Mouse (Mus musculus): ENCODE results near the gene Scp2. TPM values are rescaled to one million over a fixed set of nuclear protein-coding genes. Genes with fewer than 3 reads are reported as not detected.
"Not testable (repeated sequence)": the region's sequence is repeated elsewhere in the genome, so short reads cannot be mapped to it uniquely, and the experiment has no call there.

Gene Scp2
- total RNA-seq, 2 experiments from 2014 or later: 103 to 135 TPM

DNA sequence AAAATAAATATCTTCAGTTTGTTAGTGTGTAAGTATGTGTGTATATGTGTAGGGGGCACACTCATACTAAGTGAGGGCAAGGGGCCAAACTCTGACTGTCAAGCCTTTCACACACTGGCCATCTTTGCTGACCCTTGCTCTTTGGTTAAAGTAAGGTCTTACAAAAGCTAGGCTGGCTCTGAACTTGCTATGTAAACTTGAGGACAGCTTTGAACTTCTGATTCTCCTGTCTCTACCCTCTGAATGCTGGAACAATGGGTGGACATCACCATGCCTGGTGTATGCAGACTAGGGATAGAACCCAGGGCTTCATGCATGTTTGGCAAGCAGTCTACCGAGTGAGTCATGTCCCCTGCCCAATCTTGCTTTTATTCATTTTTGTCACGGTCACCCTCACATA lies 28.3 kb downstream of the Scp2 start:
- intact Hi-C loops (cut with DNase I; ENCODE audit: low total_unique reads): no loop called here
- DNase-seq: no peak

- no peak for DNase-seq
- intact Hi-C loops (cut with DNase I; ENCODE audit: low total_unique reads): no loop called here
Observed at GRCm38 (mm10) chr4:108110706-108111105, 34.1 kb downstream of the Scp2 start.

DNA sequence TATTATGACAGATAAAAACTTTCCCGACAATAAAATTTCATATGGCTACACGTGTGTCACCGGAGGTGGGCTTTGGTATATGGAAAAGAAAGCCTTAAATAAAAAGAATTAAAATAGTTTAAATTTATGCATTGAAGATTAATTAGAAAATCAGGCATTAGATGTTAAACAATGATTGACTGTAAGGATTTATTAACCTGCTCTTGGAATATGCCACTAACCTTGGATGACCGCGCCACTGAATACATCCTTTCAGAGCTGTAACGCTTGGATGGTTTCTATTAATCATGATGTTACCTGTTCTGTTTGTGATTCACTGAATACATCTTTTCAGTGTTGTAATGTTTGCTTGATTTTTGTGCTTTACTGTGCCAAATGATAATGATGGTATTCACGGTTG lies 35.1 kb downstream of the Scp2 start:
- intact Hi-C loops (cut with DNase I; ENCODE audit: low total_unique reads): no loop called here
- DNase-seq: no peak

DNA sequence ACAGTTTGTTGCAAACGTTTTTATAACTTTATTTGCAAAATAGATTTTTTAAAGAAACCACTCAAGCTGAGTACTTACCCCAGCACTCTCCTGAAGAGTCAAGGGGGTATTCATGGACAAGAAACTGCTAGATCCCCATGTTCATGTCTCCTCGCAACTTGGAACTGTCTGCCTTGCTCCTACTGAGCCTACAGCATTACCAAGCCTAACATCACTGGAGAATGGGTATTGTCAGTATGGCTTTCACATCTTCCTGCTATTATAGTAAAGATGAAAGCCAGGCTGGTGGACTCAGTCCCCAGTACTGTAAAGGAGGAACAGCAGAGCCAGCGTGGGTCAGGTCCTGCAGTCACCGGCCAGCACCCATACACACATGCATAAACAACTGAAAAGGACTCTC lies 48.5 kb downstream of the Scp2 start, which contains the start of gene Podn:
Gene Podn (minus strand): TSS at position 101 of the 400 bp plus-strand sequence.
- no peak for DNase-seq
- intact Hi-C loops (cut with DNase I; ENCODE audit: low total_unique reads): no loop called here

DNA sequence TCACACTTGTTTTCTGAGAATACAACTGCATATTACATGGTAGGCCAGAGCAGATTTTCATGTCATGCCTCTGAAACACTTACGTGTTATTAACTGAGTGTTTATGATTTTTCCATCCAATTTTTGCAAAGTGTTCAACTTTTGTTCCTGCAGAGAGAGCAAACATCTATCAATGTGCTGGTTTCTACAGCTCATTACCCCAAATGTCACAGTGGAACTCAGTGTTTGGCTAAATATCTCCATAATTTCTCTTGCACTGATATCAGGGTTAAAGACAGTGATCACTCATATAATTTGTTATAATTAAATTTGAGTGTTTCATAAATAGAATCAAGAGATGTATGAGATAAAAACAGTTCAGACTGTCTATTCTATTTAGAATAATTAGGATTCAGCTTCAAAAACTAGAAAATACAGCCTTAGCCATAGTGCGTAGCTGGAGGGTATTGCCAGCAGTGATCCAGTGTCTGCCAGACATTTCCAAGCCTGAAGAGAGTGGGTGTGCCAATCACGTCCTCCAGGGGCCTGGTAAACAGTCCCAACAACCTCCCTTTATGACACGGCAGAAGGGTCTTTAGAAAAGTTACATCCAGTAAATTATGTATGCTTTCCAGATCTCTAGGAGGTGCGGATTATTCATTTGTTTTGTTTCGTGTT lies 51.9 kb downstream of the Scp2 start:
- no peak for DNase-seq

DNA sequence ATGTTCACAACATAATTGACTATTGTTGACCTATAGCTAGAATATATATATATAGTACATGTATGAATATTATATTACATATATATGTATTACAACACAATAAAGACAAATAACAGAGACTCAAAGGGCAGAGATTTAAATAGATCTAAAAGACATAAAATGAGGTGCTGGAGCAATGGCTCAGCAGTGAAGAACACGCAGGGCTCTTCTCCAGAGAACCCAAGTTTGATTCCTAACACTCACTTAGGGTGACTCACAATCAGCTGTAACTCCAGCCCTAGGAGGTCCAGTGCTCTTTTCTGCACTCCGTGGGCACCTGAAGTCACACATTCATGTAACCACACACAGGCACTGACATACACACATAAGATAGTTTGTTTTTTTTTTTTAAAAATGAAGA lies 60.8 kb downstream of the Scp2 start:
- no peak for DNase-seq
- intact Hi-C loops (cut with DNase I; ENCODE audit: low total_unique reads): no loop called here

More for the DNA sequence above, 51.9 kb downstream of the Scp2 start:
- intact Hi-C loops (cut with DNase I; ENCODE audit: low total_unique reads): no loop called here

DNA sequence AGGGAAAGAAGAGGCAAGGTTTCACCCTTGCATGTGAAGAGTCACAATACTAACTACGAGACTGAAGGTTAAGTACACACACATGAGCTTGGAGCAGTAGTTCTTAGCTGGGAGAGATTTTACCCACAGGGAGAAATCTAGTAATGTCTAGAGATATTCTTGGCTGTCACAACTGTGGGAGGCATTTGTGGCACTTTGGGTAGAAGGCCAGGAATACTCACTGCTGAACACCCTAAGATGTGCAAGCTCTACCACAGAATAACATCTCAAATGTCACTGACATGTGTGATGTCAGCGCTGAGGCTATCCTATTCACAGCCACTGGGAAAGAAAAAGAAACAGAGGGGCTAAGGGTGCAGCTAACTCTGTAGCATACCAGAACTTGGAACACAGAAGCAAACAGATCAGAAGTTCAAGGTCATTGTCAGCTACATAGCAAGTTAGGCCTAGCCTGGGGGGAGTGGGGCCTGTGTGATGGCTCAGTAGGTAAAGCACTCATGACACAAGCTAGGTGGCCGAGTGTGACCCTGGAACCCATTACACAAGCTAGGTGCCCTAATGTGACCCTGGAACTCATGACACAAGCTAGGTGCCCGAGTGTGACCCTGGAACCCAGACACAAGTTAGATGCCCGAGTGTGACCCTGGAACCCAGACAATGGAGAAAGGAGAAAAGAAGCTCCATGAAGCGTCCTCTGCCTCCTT lies 61.6 kb downstream of the Scp2 start:
- DNase-seq: no peak
- intact Hi-C loops (cut with DNase I; ENCODE audit: low total_unique reads): no loop called here

DNA sequence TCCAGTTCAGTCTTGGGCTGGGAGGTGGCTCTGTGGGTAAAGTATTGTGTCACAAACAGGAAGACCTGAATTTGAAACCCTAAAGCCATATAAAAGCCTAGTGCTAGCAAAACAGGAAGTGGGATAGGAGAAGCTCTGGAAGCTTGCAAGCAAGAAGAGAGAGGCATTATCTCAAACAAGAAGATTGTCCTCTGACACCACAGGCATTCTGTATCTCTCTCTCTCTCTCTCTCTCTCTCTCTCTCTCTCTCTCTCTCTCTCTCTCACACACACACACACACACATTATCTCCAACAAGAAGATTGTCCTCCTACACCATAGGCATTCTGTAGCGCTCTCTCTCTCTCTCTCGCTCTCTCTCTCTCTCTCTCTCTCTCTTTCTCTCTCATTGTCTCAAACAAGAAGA lies 62.4 kb downstream of the Scp2 start:
- DNase-seq: no peak
- intact Hi-C loops (cut with DNase I; ENCODE audit: low total_unique reads): no loop called here

- no peak for DNase-seq
- intact Hi-C loops (cut with DNase I; ENCODE audit: low total_unique reads): no loop called here
Observed at GRCm38 (mm10) chr4:108080876-108081275, 63.9 kb downstream of the Scp2 start.

DNA sequence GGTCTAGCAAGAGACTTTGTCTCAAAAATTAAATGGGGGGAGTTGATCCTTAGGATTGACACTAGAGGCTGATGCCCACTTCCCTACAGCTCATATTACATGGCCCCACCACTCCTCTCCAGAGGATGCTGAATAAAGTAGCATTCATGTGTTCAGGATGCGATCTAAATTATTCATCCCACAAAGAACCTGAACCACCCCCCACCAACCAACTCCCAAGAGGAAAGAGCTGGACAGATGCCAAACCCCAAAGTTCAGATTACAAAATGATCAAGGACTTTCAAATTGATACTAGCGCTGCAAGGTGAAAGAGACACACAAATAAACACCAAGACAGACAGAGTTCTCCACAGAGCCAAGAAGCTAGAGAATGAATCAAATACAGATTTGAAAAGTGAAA lies 65.0 kb downstream of the Scp2 start:
- DNase-seq: no peak
- intact Hi-C loops (cut with DNase I; ENCODE audit: low total_unique reads): no loop called here

DNA sequence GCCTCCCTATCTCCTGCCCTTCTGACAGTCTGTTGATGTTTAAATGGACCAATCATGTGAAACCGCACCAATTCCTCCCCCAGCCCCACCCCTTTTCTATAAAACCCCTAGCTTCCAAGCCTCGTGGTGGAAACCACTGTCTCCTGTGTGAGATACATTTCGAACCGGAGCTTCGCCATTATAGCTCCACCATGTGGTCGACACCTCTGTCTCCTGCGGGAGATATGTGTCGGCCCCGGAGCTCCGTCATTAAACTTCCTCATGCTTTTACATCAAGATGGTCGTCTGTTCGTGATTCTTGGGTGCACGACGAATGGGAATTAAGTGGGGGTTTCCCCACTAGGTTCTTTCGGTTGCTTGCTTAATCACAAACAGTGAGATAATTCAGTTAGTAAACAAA lies 65.6 kb downstream of the Scp2 start:
- intact Hi-C loops (cut with DNase I; ENCODE audit: low total_unique reads); DNase-seq: not testable (repeated sequence)

DNA sequence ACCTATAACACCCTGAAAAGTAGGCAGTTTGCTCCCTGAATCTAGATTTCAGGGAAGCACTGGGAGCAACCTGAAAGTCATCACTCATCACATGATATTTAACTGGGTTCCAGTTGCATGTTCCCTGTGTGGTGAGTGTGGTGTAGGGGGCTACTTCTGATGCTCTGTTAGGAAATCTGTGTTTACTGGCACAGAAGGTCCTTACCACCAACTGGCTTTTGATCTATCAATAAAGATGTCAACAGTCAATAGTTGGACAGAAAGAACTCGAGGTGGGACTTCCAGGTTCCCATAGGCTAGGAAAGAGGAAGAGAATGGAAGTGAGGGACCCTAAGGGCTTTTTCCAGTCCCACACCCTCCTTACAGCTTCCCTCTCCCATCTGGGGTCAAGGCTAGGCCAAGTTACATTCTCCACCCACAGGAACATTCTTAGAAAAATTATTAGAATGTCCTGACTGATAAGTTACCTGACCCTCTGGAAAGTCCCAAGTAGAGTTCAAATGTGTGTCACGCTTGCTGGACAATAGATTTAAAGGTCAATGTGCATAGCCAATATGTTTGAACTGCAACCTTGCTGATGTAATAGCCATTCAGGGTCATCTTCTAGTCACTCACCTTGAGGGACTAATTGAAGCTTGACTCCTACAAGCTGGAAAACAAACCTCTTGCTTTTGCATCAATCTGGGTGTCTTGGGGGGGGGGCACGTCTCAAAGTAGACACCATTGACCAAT lies 67.4 kb downstream of the Scp2 start:
- intact Hi-C loops (cut with DNase I; ENCODE audit: low total_unique reads): no loop called here
- no peak for DNase-seq

GRCm38 (mm10) chr4:108074204-108074823 lies 70.5 kb downstream of the Scp2 start:
- intact Hi-C loops (cut with DNase I; ENCODE audit: low total_unique reads): no loop called here
- no peak for DNase-seq

GRCm38 (mm10) chr4:108072086-108072485 lies 72.7 kb downstream of the Scp2 start:
- DNase-seq: no peak
- intact Hi-C loops (cut with DNase I; ENCODE audit: low total_unique reads): no loop called here

DNA sequence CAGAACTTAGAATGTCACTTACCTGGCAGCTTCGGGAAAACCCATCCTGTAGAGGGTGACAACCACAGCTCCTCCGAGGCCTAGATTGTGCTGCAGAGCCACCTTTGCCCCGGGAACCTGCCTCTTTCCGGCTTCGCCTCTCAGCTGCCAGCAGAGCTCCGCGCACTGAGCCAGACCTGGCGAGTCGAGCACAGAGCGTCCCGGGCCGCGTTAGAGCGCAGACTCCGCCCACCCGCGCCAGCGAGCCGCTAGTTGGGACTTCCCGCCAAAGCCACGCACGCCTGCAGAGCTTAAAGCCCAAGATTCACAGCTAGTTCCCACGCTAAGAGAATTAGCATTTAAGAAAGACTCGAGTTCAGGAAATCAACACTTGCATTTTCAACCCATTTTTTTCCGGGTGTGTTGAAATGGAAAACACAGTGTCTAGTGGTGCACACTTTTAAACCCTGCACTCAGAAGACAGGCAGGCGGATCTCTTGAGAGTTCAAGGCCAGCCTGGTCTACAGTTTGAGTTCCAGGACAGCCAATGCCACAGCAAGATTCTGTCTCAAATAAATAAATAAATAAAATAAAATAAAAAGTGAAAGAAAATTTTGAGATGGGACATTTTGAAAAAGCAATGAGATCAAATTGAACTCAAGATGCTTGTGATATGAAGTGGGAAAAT lies 73.4 kb downstream of the Scp2 start:
- intact Hi-C loops (cut with DNase I; ENCODE audit: low total_unique reads): no loop called here
- peak; percentile 97 for DNase-seq

DNA sequence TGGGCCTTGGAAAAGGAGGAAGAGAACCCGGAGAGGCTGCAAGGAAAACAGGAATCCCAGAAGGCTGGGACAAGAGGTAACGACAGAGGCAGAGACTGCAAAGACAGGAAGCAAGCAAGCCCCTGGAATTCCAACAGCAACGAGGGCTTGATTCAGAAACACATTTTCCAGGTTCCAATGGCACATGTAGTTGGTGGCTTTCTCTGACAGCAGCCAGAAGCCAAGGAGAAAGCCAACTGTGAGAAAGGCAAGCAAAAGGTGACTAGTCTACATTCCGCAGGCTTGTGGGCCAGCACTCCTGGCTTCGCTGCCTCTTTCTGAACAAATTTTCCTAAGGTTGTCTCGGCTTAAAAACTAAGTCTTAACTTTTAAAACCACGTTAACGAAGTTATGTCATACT lies 74.1 kb downstream of the Scp2 start:
- intact Hi-C loops (cut with DNase I; ENCODE audit: low total_unique reads): no loop called here

GRCm38 (mm10) chr4:108070286-108070685 lies 74.5 kb downstream of the Scp2 start:
- DNase-seq: no peak
- intact Hi-C loops (cut with DNase I; ENCODE audit: low total_unique reads): no loop called here

More for the DNA sequence above, 74.1 kb downstream of the Scp2 start:
- no peak for DNase-seq

DNA sequence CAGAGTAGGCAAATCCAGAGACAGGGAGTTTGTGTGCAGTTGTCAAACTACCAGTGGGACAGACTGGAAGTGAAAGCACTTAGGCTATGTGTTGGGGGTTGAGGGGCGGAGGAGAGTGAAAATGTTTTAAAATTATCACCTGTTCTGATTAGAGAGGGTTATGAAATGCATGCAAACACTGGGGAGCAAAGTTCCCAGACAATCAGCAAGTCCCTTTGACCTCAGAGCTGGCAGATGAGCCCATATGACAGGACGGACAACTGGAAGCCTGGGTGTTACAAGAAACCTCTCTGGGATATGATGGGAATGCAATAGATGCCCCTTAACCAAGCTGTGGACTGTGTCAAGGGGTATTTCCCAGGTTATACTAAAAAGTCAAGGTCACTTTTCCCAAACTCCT lies 76.7 kb downstream of the Scp2 start:
- intact Hi-C loops (cut with DNase I; ENCODE audit: low total_unique reads): no loop called here

DNA sequence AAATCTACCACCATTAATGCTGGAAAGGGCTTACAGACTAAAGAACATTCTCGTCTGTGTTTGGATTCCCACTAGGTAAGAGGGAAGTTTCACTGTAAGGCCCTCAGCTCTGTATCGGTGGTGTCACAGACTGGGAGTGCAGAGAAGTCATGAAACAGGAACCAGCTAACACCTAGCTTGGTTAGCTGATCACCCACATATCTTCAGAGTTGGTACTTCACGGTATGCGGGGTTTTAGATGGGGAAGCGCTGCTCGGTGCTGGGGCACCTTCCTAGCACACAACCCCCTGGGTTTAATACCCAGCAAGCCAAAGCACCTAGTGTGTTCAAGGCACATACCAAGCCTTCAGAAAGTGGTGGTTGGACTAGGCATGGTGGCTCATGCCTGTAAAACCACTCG lies 77.5 kb downstream of the Scp2 start:
- DNase-seq: no peak
- intact Hi-C loops (cut with DNase I; ENCODE audit: low total_unique reads): no loop called here

More for the DNA sequence above, 76.7 kb downstream of the Scp2 start:
- no peak for DNase-seq

GRCm38 (mm10) chr4:108066569-108066968 lies 78.2 kb downstream of the Scp2 start:
- DNase-seq: no peak
- intact Hi-C loops (cut with DNase I; ENCODE audit: low total_unique reads): no loop called here

All from gastrocnemius, postnatal 14 days (tissue).